Mouse (Mus musculus) midbrain, embryonic 11.5 days (tissue): ENCODE data around the gene Pex19. TPM values are rescaled to one million over a fixed set of nuclear protein-coding genes. Genes with fewer than 3 reads are reported as not detected.

Source experiments
- ATAC-seq: fragments of 200-750 bp; cut with Nextera tagmentation; 2 replicates; pipeline ENCODE4 v1.8.0; 2017; ENCODE audit warnings: moderate TSS enrichment, moderate library complexity; ENCODE audit not compliant: low FRiP score
- DNase-seq: peaks from one replicate; pipeline ENCODE4 v3.0.0; 2015; ENCODE audit warnings: low spot score; ENCODE audit errors: missing footprints
- H3K27ac ChIP-seq: fragments of 300-500 bp; sonication (generic); 2 replicates; pipeline ENCODE4 v1.5.1; 2014; ENCODE audit warnings: low read depth, low read length
- H3K27me3 ChIP-seq: fragments of 300-500 bp; sonication (generic); 2 replicates; pipeline ENCODE4 v1.6.1; 2014; ENCODE audit warnings: mild to moderate bottlenecking, low read length, moderate library complexity, mixed read lengths; ENCODE audit not compliant: control insufficient read depth, insufficient read depth
- H3K36me3 ChIP-seq: fragments of 300-500 bp; sonication (generic); 2 replicates; pipeline ENCODE4 v1.6.1; 2014; ENCODE audit warnings: mild to moderate bottlenecking, low read length, moderate library complexity, mixed read lengths; ENCODE audit not compliant: control insufficient read depth, insufficient read depth
- H3K4me1 ChIP-seq: fragments of 300-500 bp; sonication (generic); 2 replicates; pipeline ENCODE4 v1.6.1; 2014; ENCODE audit warnings: low read length; ENCODE audit not compliant: control insufficient read depth, insufficient read depth
- H3K4me2 ChIP-seq: fragments of 300-500 bp; sonication (generic); 2 replicates; pipeline ENCODE4 v1.6.1; 2014; ENCODE audit warnings: mild to moderate bottlenecking, moderate library complexity
- H3K4me3 ChIP-seq: fragments of 300-500 bp; sonication (generic); 2 replicates; pipeline ENCODE4 v1.5.1; 2014; ENCODE audit warnings: low read depth, low read length
- H3K9ac ChIP-seq: fragments of 300-500 bp; sonication (generic); 2 replicates; pipeline ENCODE4 v1.6.1; 2014; ENCODE audit warnings: low read length
- H3K9me3 ChIP-seq: fragments of 300-500 bp; sonication (generic); 2 replicates; pipeline ENCODE4 v1.6.1; 2016; ENCODE audit warnings: low read length; ENCODE audit not compliant: control insufficient read depth
- WGBS: fragments of 180-500 bp; shearing (Covaris S2); extraction: QIAGEN DNeasy Blood & Tissue Kit; methylation state at CpG from one replicate; pipeline ENCODE4 v1.1.7; 2014; 5-methylcytosine and 5-hydroxymethylcytosine counted together
- polyA plus RNA-seq: library from polyadenylated mRNA; unstranded; fragments of >200 nt; fragmentation: Nextera tagmentation; extraction: Ambion mirVana; gene quantifications from 2 replicates; pipeline ENCODE4 v1.2.1, GENCODE M21; 2014

Gene Pex19
- polyA plus RNA-seq, 1 experiment from 2014 or later, result 153 TPM

GRCm38 (mm10) chr1:172167911-172168310 lies 41.4 kb downstream of the Pex19 start:
- no peaks in the 10 kb centered on the region for H3K9me3 ChIP-seq
- H3K9ac ChIP-seq, result no peak overlapping the region
- H3K4me1 ChIP-seq, result no peaks in the 10 kb centered on the region
- H3K27ac ChIP-seq, result no peak overlapping the region
- H3K4me2 ChIP-seq, result no peak overlapping the region
- H3K27me3 ChIP-seq, result no peaks in the 10 kb centered on the region
- WGBS, result 87% methylated on average over 5 of the region's 5 CpGs
- ATAC-seq (no peak), DNase-seq (no peak)
- H3K36me3 ChIP-seq, result peaks cover 20% of the 10 kb centered on the region
- no peak overlapping the region for H3K4me3 ChIP-seq

GRCm38 (mm10) chr1:172169809-172170208 lies 43.3 kb downstream of the Pex19 start:
- H3K27ac ChIP-seq, result no peak overlapping the region
- WGBS, result 98% methylated on average over 5 of the region's 5 CpGs
- no peak overlapping the region for H3K9ac ChIP-seq
- no peaks in the 10 kb centered on the region for H3K4me1 ChIP-seq
- H3K4me2 ChIP-seq, result no peak overlapping the region
- no peak overlapping the region for H3K4me3 ChIP-seq
- peaks cover 31% of the 10 kb centered on the region for H3K36me3 ChIP-seq
- DNase-seq (no peak), ATAC-seq (no peak)
- no peaks in the 10 kb centered on the region for H3K9me3 ChIP-seq
- no peaks in the 10 kb centered on the region for H3K27me3 ChIP-seq

GRCm38 (mm10) chr1:172172381-172172780 lies 45.8 kb downstream of the Pex19 start:
- DNase-seq (no peak), ATAC-seq (no peak)
- Histone ChIP-seq H3K9me3 (no peaks in the 10 kb centered on the region), H3K4me1 (no peaks in the 10 kb centered on the region), H3K9ac (no peak overlapping the region), H3K36me3 (peaks cover 29% of the 10 kb centered on the region), H3K4me2 (no peak overlapping the region), H3K27me3 (no peaks in the 10 kb centered on the region), H3K4me3 (no peak overlapping the region), H3K27ac (no peak overlapping the region)
- 91% methylated on average over 21 of the region's 21 CpGs for WGBS

- DNase-seq (no peak), ATAC-seq (no peak)
- Histone ChIP-seq H3K4me1 (no peaks in the 10 kb centered on the region), H3K9me3 (no peaks in the 10 kb centered on the region), H3K36me3 (peaks cover 29% of the 10 kb centered on the region), H3K4me3 (no peak overlapping the region), H3K27ac (no peak overlapping the region), H3K4me2 (no peak overlapping the region), H3K9ac (no peak overlapping the region), H3K27me3 (no peaks in the 10 kb centered on the region)
- 88% methylated on average over 5 of the region's 5 CpGs for WGBS
Measured at GRCm38 (mm10) chr1:172173181-172173580, 46.6 kb downstream of the Pex19 start.

- Histone ChIP-seq H3K9ac (no peak overlapping the region), H3K27me3 (no peaks in the 10 kb centered on the region), H3K4me1 (no peaks in the 10 kb centered on the region), H3K4me3 (no peak overlapping the region), H3K9me3 (no peaks in the 10 kb centered on the region), H3K27ac (no peak overlapping the region), H3K4me2 (no peak overlapping the region), H3K36me3 (peaks cover 21% of the 10 kb centered on the region)
- ATAC-seq, result no peak
- 93% methylated on average over 7 of the region's 7 CpGs for WGBS
- DNase-seq, result no peak
Measured at GRCm38 (mm10) chr1:172177791-172178190, 51.2 kb downstream of the Pex19 start.

GRCm38 (mm10) chr1:172179102-172179501 lies 52.5 kb downstream of the Pex19 start:
- H3K4me3 ChIP-seq, result no peak overlapping the region
- no peaks in the 10 kb centered on the region for H3K4me1 ChIP-seq
- 91% methylated on average over 7 of the region's 7 CpGs for WGBS
- DNase-seq (no peak), ATAC-seq (no peak)
- no peak overlapping the region for H3K4me2 ChIP-seq
- H3K9ac ChIP-seq, result no peak overlapping the region
- no peaks in the 10 kb centered on the region for H3K9me3 ChIP-seq
- no peaks in the 10 kb centered on the region for H3K27me3 ChIP-seq
- H3K27ac ChIP-seq, result no peak overlapping the region
- peaks cover 12% of the 10 kb centered on the region for H3K36me3 ChIP-seq

GRCm38 (mm10) chr1:172180881-172181280 lies 54.3 kb downstream of the Pex19 start:
- ATAC-seq (no peak), DNase-seq (no peak)
- H3K9ac ChIP-seq, result no peak overlapping the region
- no peaks in the 10 kb centered on the region for H3K9me3 ChIP-seq
- H3K27ac ChIP-seq, result no peak overlapping the region
- H3K4me3 ChIP-seq, result no peak overlapping the region
- H3K36me3 ChIP-seq, result peaks cover 11% of the 10 kb centered on the region
- WGBS, result 83% methylated on average over 4 of the region's 4 CpGs
- H3K27me3 ChIP-seq, result no peaks in the 10 kb centered on the region
- H3K4me1 ChIP-seq, result no peaks in the 10 kb centered on the region
- no peak overlapping the region for H3K4me2 ChIP-seq

- WGBS, result 86% methylated on average over 3 of the region's 3 CpGs
- ATAC-seq (no peak), DNase-seq (no peak)
- Histone ChIP-seq H3K27ac (no peak overlapping the region), H3K4me3 (no peak overlapping the region), H3K9me3 (no peaks in the 10 kb centered on the region), H3K27me3 (no peaks in the 10 kb centered on the region), H3K36me3 (peaks cover 12% of the 10 kb centered on the region), H3K4me1 (no peaks in the 10 kb centered on the region), H3K4me2 (no peak overlapping the region), H3K9ac (no peak overlapping the region)
Measured at GRCm38 (mm10) chr1:172181777-172182176, 55.2 kb downstream of the Pex19 start.

GRCm38 (mm10) chr1:172183056-172183455 lies 56.5 kb downstream of the Pex19 start:
- no peak overlapping the region for H3K4me3 ChIP-seq
- H3K4me1 ChIP-seq, result no peaks in the 10 kb centered on the region
- no peak overlapping the region for H3K4me2 ChIP-seq
- ATAC-seq (no peak), DNase-seq (no peak)
- no peak overlapping the region for H3K27ac ChIP-seq
- H3K9ac ChIP-seq, result no peak overlapping the region
- H3K36me3 ChIP-seq, result peaks cover 19% of the 10 kb centered on the region
- no peaks in the 10 kb centered on the region for H3K27me3 ChIP-seq
- H3K9me3 ChIP-seq, result no peaks in the 10 kb centered on the region
- WGBS, result over 99% methylated on average over 6 of the region's 6 CpGs

GRCm38 (mm10) chr1:172183915-172184314 lies 57.4 kb downstream of the Pex19 start:
- Histone ChIP-seq H3K4me2 (no peak overlapping the region), H3K36me3 (peaks cover 22% of the 10 kb centered on the region), H3K4me3 (no peak overlapping the region), H3K9me3 (no peaks in the 10 kb centered on the region), H3K27me3 (no peaks in the 10 kb centered on the region), H3K27ac (no peak overlapping the region), H3K4me1 (no peaks in the 10 kb centered on the region), H3K9ac (no peak overlapping the region)
- ATAC-seq (no peak), DNase-seq (no peak)
